Mouse (Mus musculus): ENCODE results near the gene Sec31b. TPM values are rescaled to one million over a fixed set of nuclear protein-coding genes. Genes with fewer than 3 reads are reported as not detected.

Gene Sec31b
- polyA plus RNA-seq, 1 experiment from 2014 or later: 0.41 TPM

DNA sequence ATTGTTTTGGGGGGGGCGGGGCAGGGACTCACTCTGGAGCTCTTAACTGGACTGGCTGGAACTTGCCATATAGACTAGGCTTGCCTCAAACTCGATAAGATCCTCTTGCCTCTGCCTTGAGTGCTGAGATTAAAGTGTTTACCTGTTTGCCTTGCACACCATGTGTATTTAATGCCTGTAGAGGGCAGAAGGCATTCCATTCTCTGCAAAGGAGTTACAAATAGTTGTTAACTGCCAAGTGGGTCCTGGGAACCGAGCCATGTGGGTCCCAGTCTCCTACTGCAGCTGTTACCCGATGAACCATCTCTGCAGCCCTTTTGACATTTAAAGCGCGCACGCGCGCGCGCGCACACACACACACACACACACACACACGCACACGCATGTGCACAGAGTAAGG lies 18.3 kb upstream of the Sec31b start:
- no peak for ATAC-seq (ENCODE audit: low FRiP score)
- Histone ChIP-seq H3K36me3 (peaks cover 34% of the 10 kb centered on the region), H3K4me1 (peaks cover 29% of the 10 kb centered on the region), H3K4me3 (replicated peaks) (peak overlapping the region; percentile 83; the same call in 1 of the 2 replicates), H3K9ac (replicated peaks) (no peak overlapping the region), H3K4me2 (peak overlapping the region; percentile 79), H3K27me3 (replicated peaks) (no peaks in the 10 kb centered on the region; the same call in 1 of the 2 replicates), H3K27ac (replicated peaks) (no peak overlapping the region), H3K9me3 (replicated peaks) (no peaks in the 10 kb centered on the region)
- WGBS: 91% methylated on average over 14 of the region's 14 CpGs

DNA sequence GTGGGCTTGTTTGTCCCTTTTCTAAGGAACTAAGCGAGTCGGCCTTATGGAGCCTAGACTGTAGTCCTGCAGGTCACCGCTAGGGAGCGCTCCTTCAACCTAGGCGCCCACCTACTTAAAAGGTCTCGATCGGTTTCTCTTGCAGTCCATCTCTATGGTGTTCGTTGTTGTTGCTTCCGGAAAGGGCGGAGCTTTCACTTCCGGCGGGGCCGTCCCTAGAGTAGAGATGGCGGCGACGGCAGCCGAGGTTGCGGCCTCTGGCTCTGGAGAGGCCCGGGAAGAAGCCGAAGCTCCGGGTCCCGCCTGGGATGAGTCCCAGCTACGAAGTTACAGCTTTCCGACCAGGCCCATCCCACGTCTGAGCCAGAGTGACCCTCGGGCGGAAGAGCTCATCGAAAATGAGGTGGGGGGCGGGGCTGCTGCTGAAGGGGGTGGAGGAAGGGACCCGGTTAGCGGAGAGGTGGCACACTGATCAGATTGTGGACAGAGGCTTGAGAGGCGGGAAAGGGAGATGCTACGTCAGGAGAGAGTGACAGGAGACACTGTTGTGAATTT lies 17.1 kb upstream of the Sec31b start, which contains the start of gene Hif1an:
TSS of gene Hif1an (plus strand) at position 199 of the 555 bp plus-strand sequence.
- H3K9ac ChIP-seq (replicated peaks): peak within 1 kb of the TSS; percentile 78
- peak within 1 kb of the TSS; percentile 83 for H3K4me3 ChIP-seq (replicated peaks)
- peak within 1 kb of the TSS; percentile 79 for H3K4me2 ChIP-seq
- H3K27ac ChIP-seq (replicated peaks): peak within 1 kb of the TSS; percentile 83
- under 1% methylated on average over 33 of the region's 33 CpGs for WGBS
- ATAC-seq (ENCODE audit: low FRiP score): peak; percentile 97
- H3K4me1 ChIP-seq: peaks cover 29% of the 10 kb centered on the region
- H3K36me3 ChIP-seq: peaks cover 22% of the 10 kb centered on the region
- no peaks in the 10 kb centered on the region for H3K9me3 ChIP-seq (replicated peaks)
- H3K27me3 ChIP-seq (replicated peaks): peaks cover 8% of the 10 kb centered on the region; the same call in 1 of the 2 replicates

DNA sequence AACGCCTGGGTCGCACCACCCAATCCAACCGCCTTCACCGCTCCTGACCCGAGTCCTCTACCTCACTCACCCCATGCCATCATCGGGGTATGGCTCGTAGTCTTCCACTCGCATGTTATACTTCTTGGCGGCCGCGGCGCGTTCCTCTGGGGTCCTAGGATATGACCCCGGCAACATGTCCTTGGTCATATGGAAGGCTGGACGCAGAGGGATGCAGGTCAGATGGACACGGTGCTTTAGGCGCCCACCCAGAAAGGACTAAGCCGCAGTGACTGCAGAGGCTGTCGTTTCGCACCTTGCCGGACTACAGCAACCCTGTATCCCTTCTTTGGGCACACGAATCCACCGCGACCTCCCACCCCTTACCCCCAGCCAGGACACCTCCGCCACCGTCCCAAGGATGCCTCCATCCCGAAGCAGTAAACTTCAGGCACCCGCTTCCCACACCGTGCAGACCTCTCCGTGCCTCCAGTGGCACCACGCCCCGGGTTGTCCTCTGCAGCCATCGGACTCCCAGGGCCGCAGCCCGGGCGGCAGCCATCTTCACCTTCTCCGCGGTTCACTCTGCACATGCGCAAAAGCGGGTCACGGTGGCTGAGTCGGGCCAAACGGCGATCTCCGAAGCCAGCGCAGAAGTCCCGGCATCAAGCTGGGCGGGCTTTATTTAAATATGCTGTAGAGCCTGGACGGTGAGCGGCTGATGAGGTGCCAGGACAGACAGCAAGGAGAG lies 9.4 kb upstream of the Sec31b start, which contains the start of gene Ndufb8:
TSS of gene Ndufb8 (minus strand) at position 580 of the 730 bp plus-strand sequence.
- peak within 1 kb of the TSS; percentile 86 for H3K27ac ChIP-seq (replicated peaks)
- H3K27me3 ChIP-seq (replicated peaks): peaks cover 8% of the 10 kb centered on the region; the same call in 1 of the 2 replicates
- H3K9me3 ChIP-seq (replicated peaks): no peaks in the 10 kb centered on the region
- peak within 1 kb of the TSS; percentile 85 for H3K4me2 ChIP-seq
- peaks cover 32% of the 10 kb centered on the region for H3K36me3 ChIP-seq
- H3K4me1 ChIP-seq: peaks cover 26% of the 10 kb centered on the region
- WGBS: under 1% methylated on average over 50 of the region's 50 CpGs
- peak within 1 kb of the TSS; percentile 96 for H3K9ac ChIP-seq (replicated peaks)
- peak within 1 kb of the TSS; percentile 91 for H3K4me3 ChIP-seq (replicated peaks)
- ATAC-seq (ENCODE audit: low FRiP score): peak; percentile 83

DNA sequence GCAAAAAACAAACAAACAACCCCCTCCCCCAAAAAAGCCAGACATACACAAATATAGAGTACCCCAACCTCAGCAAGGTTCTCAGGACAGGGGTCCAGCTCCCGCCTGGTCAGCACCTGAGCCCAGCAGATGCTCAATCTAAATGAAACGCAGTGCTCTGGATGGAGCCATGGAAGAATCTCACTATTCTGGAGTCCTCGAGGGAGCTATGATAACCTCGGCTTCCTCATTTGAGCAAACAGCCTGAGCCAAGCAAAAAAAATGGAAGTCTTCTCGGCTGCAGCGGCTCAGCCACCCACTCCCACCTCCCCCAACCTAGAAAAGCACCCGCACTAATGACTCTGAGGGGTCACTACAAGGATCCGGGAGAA lies 8.8 kb upstream of the Sec31b start:
- 0 out of 2 replicates have a peak, but pooled peaks cover 8% of the 10 kb centered on the region for H3K27me3 ChIP-seq (replicated peaks)
- H3K4me3 ChIP-seq (replicated peaks): peak overlapping the region; percentile 91
- peaks cover 38% of the 10 kb centered on the region for H3K36me3 ChIP-seq
- no peaks in the 10 kb centered on the region for H3K9me3 ChIP-seq (replicated peaks)
- peak overlapping the region; percentile 85 for H3K4me2 ChIP-seq
- peaks cover 26% of the 10 kb centered on the region for H3K4me1 ChIP-seq
- H3K27ac ChIP-seq (replicated peaks): peak overlapping the region; percentile 86
- peak overlapping the region; percentile 96 for H3K9ac ChIP-seq (replicated peaks)
- ATAC-seq (ENCODE audit: low FRiP score): peak; percentile 32; the same call in 1 of the 2 replicates
- 3% methylated on average over 8 of the region's 8 CpGs for WGBS

DNA sequence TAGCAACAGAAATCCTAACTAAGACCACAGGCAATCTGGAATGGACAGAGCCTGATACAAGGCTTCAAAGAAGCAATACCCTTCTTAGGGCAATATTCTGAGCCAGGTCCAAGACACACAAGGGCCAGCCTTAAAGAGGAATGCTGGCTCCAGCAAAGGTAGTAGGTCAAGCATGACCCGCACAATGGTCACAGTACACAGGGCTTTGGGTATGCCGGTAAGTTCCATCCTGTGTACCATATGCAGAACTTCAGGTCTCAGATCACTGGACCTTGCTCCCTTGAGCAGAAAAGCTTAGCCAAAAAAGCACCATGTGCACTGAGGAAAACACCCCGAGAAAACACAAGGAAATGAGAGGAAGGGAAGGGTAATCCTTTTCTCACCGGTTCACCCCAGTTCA lies 7.6 kb upstream of the Sec31b start:
- Histone ChIP-seq H3K27me3 (replicated peaks) (0 out of 2 replicates have a peak, but pooled peaks cover 4% of the 10 kb centered on the region), H3K36me3 (peaks cover 49% of the 10 kb centered on the region), H3K9ac (replicated peaks) (0 out of 2 replicates have a peak overlapping the region, but pooled peaks have one; percentile 96), H3K27ac (replicated peaks) (no peak overlapping the region), H3K4me2 (peak overlapping the region; percentile 85), H3K4me1 (peaks cover 26% of the 10 kb centered on the region), H3K9me3 (replicated peaks) (no peaks in the 10 kb centered on the region), H3K4me3 (replicated peaks) (no peak overlapping the region)
- WGBS: 96% methylated on average over 4 of the region's 4 CpGs
- ATAC-seq (ENCODE audit: low FRiP score): no peak

GRCm38 (mm10) chr19:44552731-44553130 lies 7.1 kb upstream of the Sec31b start, which contains the start of gene Gm20538:
TSS of gene Gm20538 (minus strand) at chr19:44552831.
- Histone ChIP-seq H3K4me3 (replicated peaks) (no peak within 1 kb of the TSS), H3K27ac (replicated peaks) (no peak within 1 kb of the TSS), H3K36me3 (peaks cover 54% of the 10 kb centered on the region)

GRCm38 (mm10) chr19:44544775-44545174 lies 889 bp downstream of the Sec31b start:
- Histone ChIP-seq H3K4me3 (replicated peaks) (peak overlapping the region; percentile 46; the same call in 1 of the 2 replicates), H3K4me2 (peak overlapping the region; percentile 74), H3K9me3 (replicated peaks) (0 out of 2 replicates have a peak, but pooled peaks cover 4% of the 10 kb centered on the region), H3K27me3 (replicated peaks) (0 out of 2 replicates have a peak, but pooled peaks cover 4% of the 10 kb centered on the region), H3K9ac (replicated peaks) (no peak overlapping the region), H3K27ac (replicated peaks) (no peak overlapping the region), H3K4me1 (peaks cover 11% of the 10 kb centered on the region), H3K36me3 (peaks cover 20% of the 10 kb centered on the region)
- ATAC-seq (ENCODE audit: low FRiP score): peak; percentile 65; the same call in 1 of the 2 replicates
- 4% methylated on average over 13 of the region's 13 CpGs for WGBS

More at GRCm38 (mm10) chr19:44552731-44553130, 7.1 kb upstream of the Sec31b start, which contains the start of gene Gm20538:
- Histone ChIP-seq H3K4me1 (peaks cover 26% of the 10 kb centered on the region), H3K9me3 (replicated peaks) (no peaks in the 10 kb centered on the region), H3K4me2 (peak within 1 kb of the TSS; percentile 85), H3K27me3 (replicated peaks) (no peaks in the 10 kb centered on the region), H3K9ac (replicated peaks) (0 out of 2 replicates have a peak within 1 kb of the TSS, but pooled peaks have one; percentile 96)
- no peak for ATAC-seq (ENCODE audit: low FRiP score)
- 99% methylated on average over 4 of the region's 4 CpGs for WGBS

GRCm38 (mm10) chr19:44544372-44544771 lies 1.3 kb downstream of the Sec31b start:
- H3K9me3 ChIP-seq (replicated peaks): 0 out of 2 replicates have a peak, but pooled peaks cover 4% of the 10 kb centered on the region
- H3K36me3 ChIP-seq: peaks cover 16% of the 10 kb centered on the region
- H3K27me3 ChIP-seq (replicated peaks): 0 out of 2 replicates have a peak, but pooled peaks cover 4% of the 10 kb centered on the region
- 60% methylated on average over 10 of the region's 10 CpGs for WGBS
- H3K4me2 ChIP-seq: peak overlapping the region; percentile 74; the same call in 1 of the 2 replicates
- H3K9ac ChIP-seq (replicated peaks): no peak overlapping the region
- no peak overlapping the region for H3K4me3 ChIP-seq (replicated peaks)
- no peak for ATAC-seq (ENCODE audit: low FRiP score)
- peaks cover 11% of the 10 kb centered on the region for H3K4me1 ChIP-seq
- no peak overlapping the region for H3K27ac ChIP-seq (replicated peaks)

DNA sequence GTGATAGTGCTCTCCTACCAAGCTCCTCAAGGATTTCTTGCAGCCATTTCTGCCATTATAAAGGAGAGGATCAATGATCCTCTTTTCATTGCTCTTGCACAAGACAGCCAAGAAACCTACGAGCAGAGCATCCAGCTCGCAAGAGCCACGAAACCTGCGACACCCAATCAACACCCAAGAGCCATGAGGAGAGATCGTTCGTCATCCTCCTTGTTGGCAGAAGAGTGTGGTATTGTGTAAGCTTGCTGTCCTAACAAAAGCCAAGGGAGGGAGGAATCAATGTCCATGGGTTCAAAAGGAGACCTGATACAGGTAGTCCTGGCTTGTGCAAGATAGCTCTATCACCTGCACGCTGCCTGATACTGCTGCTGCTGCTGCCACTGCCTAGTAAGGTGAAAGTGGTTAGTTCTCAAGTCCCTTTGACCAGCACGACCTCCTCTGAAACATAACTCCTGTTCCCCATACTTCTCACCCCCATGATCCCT lies 2.9 kb downstream of the Sec31b start:
- 92% methylated on average over 8 of the region's 8 CpGs for WGBS
- H3K36me3 ChIP-seq: peaks cover under 1% of the 10 kb centered on the region; the same call in 1 of the 2 replicates
- H3K27me3 ChIP-seq (replicated peaks): 0 out of 2 replicates have a peak, but pooled peaks cover 4% of the 10 kb centered on the region
- ATAC-seq (ENCODE audit: low FRiP score): no peak
- H3K4me3 ChIP-seq (replicated peaks): no peak overlapping the region
- H3K4me2 ChIP-seq: no peak overlapping the region
- H3K4me1 ChIP-seq: peaks cover 11% of the 10 kb centered on the region
- no peak overlapping the region for H3K9ac ChIP-seq (replicated peaks)
- H3K27ac ChIP-seq (replicated peaks): no peak overlapping the region
- 0 out of 2 replicates have a peak, but pooled peaks cover 4% of the 10 kb centered on the region for H3K9me3 ChIP-seq (replicated peaks)

GRCm38 (mm10) chr19:44537416-44537815 lies 8.2 kb downstream of the Sec31b start:
- 83% methylated on average over 8 of the region's 8 CpGs for WGBS

GRCm38 (mm10) chr19:44535376-44535775 lies 10.3 kb downstream of the Sec31b start:
- H3K27me3 ChIP-seq (replicated peaks): no peaks in the 10 kb centered on the region
- no peak for ATAC-seq (ENCODE audit: low FRiP score)
- WGBS: 30% methylated on average over 3 of the region's 3 CpGs

More at GRCm38 (mm10) chr19:44537416-44537815, 8.2 kb downstream of the Sec31b start:
- Histone ChIP-seq H3K4me1 (no peaks in the 10 kb centered on the region), H3K9me3 (replicated peaks) (0 out of 2 replicates have a peak, but pooled peaks cover 4% of the 10 kb centered on the region), H3K36me3 (no peaks in the 10 kb centered on the region), H3K9ac (replicated peaks) (no peak overlapping the region), H3K4me2 (no peak overlapping the region), H3K27ac (replicated peaks) (no peak overlapping the region), H3K27me3 (replicated peaks) (no peaks in the 10 kb centered on the region), H3K4me3 (replicated peaks) (no peak overlapping the region)
- ATAC-seq (ENCODE audit: low FRiP score): no peak

More at GRCm38 (mm10) chr19:44535376-44535775, 10.3 kb downstream of the Sec31b start:
- H3K4me3 ChIP-seq (replicated peaks): no peak overlapping the region
- H3K4me2 ChIP-seq: no peak overlapping the region
- no peaks in the 10 kb centered on the region for H3K4me1 ChIP-seq
- H3K27ac ChIP-seq (replicated peaks): no peak overlapping the region
- no peak overlapping the region for H3K9ac ChIP-seq (replicated peaks)
- no peaks in the 10 kb centered on the region for H3K9me3 ChIP-seq (replicated peaks)
- no peaks in the 10 kb centered on the region for H3K36me3 ChIP-seq
